Mouse (Mus musculus) kidney, adult 11 months (tissue): ENCODE measurements at regions not wholly inside any gene's neighbourhood (a gene's known extent, or its start where the extent isn't known, plus 50 kb on each side); places are given as distances from the start of the nearest gene placed in this dataset.

Source experiments
- DNase-seq: peaks from one replicate; pipeline ENCODE4 v3.0.0; 2022

DNA sequence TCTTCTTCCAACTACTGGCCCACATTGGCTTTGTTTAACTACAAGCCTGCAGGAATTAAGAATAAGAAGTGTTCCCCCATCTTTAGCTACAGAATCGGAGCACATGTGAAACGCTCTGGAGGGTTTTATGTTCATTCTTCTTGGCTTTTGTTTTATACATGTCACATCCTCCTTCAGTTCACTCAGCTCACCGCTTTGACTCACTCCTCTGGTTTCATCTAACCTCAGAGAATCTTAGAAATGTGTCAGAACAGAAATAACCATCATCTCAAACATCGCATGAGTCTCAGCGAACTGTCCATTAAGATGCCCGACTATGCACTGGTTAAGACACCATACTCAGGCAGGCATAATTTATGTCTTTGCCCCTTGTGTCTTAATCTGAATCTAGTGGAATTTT lies 255.1 kb upstream of the Gm765 start:
- DNase-seq = no peak

DNA sequence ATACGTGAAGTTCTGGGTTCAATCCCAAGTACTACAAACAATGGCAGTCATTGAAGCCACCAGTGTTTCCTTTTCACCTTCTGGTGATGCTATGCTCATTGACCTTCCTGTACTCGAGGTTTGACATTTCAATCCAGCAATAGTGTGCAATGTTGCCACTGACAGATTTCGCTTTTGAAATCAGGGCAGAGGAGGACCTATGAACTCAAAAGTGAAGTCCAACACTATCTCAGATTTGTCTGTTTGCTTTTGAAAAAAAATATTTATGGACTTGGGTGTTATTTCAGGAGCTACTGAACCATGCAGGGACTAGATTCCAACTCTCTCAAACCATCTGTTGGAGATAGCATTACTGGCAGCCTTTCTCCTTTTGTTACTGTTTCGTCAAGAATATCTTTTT lies 248.4 kb upstream of the Gm765 start:
- DNase-seq = no peak

DNA sequence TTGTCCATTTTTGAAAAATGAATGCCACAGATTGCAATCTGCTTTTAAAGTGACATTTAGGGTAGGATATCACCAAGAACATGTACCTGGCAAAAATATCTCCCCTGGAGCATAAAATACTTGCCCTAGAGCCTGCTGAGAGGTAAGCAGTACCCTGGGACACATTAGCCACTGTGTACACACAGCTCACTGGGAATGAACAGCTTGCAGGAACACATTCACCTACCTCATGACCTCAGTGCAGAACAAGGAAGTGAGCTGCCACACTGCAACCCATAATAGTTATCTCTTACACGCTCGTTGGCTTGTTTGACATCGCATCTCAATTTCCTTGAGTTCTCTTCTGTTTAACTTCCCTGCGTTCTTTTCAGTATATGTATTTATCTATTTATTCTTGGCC lies 246.4 kb upstream of the Gm765 start:
- DNase-seq = no peak

GRCm38 (mm10) chr6:98584541-98584940 lies 242.0 kb upstream of the Gm765 start:
- no peak for DNase-seq

DNA sequence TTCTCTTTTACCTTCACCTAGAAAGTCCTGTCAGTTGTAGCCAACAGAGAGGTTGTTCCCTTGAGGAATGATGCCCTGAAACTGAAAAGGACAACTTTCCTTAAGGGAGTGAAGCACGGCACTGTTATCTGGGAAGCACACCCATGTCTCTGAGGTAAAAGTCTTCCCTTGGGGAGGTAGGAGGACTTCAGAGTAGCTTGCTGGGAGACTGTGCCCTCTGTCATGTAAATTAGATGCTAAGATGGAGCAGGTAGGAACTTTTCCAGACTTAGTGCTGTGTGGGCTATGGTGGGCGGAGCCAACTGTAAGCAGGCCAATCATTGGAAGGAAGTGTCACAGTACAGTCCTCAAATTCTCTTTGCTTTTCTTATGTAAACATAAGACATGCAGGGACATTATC lies 240.3 kb upstream of the Gm765 start:
- no peak for DNase-seq

DNA sequence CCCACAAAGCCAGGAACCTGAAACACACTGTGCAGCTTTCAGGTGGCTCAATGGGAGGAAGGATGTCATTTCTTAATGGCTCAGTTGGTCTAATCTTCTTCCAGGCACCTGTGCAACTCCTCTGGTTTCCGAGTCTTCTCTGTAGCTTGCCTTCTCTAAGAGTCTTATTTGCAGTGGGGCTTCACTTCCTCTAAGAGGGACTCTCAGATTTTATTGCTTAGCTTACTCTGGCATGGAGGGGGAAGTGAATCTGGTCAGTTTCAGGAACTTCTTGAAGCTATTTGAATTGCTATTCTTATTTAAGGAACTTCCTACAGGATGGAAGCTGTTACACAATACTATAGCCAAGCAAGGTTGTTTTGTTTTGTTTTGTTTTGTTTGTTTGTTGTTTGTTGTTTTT lies 232.7 kb upstream of the Gm765 start:
- DNase-seq = no peak

DNA sequence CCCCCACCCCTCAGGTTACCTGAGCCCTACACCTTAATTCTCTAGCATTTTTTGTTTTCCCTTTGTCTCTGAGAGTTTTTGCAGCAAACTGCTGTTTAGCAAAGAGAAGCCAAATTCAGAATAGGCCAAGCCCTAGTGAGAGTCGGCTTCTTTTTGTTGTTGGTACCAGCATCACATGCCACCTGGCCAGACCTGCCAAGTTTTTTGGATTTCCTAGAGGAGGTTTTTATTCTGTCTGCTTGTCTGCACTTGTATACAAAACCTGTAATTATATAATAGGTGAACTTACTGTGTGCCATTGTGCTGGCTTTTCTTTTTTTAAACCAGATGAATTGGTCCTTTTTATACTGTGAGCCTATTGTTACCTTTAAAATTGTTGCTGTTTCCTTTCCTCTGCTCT lies 213.1 kb upstream of the Gm765 start:
- DNase-seq = no peak

DNA sequence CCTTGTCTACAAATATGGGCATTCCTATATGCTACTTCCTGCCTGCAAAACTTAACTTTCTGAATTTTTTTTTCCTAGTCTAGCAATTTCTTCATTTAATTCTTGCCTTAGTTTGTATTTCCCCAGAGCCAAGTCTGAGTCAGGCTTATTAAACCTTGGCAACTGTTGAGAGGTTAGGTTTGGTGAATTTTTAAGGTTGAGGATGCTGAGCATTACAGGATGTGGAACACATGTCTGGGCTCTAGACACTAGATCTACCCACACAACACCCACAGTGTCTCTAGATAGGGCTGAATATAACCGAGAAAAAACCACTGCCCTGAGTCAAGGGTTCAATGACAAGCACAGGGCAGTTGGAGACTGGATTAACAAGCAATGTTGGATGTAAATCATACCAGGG lies 211.4 kb upstream of the Gm765 start:
- DNase-seq = no peak

DNA sequence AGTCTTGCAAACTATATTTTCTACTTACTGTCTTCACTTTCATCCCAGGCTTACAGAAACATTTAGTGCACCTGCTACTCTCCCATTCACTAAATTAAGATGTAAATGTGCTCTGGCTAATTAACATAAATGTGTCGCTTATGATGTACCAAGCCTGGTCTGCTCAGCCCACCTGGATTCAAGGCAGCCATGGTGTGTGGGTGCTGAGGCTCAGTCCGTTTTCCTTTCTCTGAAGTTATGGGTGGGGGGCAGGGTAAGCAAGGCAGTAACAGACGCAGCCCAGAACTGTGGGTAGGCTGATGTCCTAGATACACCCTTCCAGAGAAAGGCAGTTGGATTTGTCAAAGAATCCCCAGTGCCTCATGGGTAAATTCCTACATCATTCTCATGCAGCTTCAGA lies 209.2 kb upstream of the Gm765 start:
- DNase-seq = no peak

GRCm38 (mm10) chr6:98526882-98527440 lies 184.4 kb upstream of the Gm765 start:
- no peak for DNase-seq

GRCm38 (mm10) chr6:98525286-98525685 lies 182.7 kb upstream of the Gm765 start:
- DNase-seq = no peak

DNA sequence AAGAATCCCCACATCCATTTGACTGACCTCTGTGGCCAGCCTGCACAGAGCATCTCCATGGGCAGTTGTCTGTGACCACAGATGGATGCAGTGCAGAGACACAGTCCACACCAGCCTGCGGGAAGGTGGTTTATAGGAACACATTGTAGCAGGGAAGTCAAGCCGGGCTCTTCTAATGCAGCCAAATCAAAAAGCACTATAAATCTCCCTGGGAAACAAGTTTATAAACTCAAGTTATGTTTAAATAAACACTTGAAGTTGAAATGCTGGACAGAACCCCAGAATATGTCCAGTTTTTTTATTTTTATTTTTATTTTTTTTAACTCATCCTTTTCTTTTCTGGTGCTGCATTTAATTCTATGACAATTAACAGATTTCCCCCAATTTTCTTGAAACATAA lies 182.1 kb upstream of the Gm765 start:
- no peak for DNase-seq

- no peak for DNase-seq
Measured at GRCm38 (mm10) chr6:98521526-98521925, 179.0 kb upstream of the Gm765 start.

- DNase-seq = no peak
Measured at GRCm38 (mm10) chr6:98514826-98515225, 172.3 kb upstream of the Gm765 start.

- DNase-seq = no peak
Measured at GRCm38 (mm10) chr6:98514376-98514775, 171.8 kb upstream of the Gm765 start.

GRCm38 (mm10) chr6:98513217-98513616 lies 170.7 kb upstream of the Gm765 start:
- no peak for DNase-seq

DNA sequence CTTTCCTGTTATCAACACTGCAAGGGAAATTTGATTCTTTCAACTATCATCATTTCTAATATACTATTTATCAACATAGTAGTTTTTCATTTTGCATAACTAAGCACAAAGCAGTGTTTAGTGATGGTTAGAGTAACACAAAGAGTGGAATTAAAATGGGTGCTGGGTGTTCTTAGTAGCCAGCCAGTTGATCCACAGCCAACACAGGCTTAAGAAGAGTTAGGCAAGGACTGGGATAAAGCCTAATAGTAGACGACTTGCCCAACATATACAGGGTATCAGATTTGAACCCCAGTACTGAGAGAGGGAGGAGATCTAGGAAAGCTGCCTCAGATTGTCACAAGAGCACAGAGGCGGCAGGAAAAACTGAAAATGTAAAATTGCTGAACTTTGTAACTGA lies 160.2 kb upstream of the Gm765 start:
- no peak for DNase-seq

DNA sequence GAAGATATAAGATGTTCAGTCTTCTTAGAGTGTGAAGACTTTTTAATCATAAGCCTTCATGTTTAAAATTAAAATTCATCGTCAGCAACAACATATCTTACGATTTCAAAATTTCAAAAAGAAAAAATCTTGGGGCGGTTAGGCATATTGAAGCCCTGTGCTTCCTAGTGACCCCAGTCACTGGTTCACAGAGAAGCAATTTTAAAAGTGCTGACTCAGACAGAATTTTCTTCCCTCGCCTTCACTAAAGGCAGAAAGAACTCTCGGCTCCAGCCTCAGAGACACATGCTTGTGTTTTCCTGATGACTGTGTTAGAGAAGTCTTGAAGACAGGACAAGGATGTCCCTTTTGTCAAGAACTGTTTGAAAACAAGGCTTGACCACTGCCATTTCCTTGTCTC lies 157.2 kb upstream of the Gm765 start:
- no peak for DNase-seq

- no peak for DNase-seq
Measured at GRCm38 (mm10) chr6:98486626-98487025, 144.1 kb upstream of the Gm765 start.

DNA sequence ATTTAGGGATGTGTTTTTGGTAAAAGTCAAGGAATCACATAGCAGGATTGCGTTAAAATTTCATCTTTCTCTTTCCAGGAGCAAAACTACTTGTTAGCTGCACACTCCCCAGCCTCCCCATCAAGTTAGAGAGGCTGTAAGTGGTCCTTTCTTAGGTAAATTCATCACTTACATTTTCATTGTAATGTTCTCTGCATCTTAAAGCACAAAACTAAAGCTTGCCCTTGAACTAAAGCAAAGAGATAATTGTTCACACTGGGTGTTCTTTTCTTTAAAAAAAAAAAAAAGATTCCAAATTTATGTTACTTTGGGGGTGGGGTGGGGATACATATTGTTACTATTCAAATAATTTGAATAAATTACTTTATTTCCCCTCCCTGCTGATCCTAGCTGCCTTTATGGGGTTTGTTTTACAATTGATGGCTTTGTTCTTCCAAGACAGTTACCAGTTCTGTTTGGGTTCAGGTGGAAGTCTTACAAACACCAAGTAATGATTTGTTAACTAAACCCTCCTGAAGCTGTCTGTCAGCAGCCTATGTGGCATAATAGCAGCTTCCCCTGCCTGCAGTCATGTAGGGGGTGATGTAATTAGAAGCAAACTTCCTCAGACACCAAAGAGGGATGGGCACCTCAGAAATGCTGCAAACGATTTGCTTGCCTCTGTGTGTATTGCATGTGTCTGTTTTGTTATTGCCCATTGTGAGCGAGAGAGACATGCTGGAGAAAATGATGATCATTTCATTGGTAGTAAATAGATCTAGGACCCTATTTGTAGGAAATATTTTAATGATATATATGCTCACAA lies 141.0 kb upstream of the Gm765 start:
- DNase-seq = no peak

DNA sequence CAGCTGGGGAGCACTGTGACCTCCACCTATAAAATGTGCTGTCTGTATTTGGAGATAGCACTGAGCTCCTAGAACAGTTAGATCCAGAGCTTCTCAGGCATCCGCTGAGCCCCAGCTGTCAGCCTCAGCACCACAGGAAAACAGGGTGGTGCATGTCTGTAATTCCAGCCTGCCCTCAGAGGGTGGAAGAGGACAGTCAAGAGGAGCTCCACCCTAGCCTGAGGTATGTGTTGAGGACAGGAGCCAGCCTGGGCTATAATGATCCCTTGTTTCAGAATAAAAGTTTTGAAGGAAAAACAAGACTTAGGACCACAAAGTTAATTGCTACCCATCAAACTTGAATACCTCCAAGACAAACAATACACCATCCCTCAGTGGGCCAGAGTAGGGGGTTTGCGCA lies 139.8 kb upstream of the Gm765 start:
- no peak for DNase-seq

- DNase-seq = no peak
Measured at GRCm38 (mm10) chr6:98467563-98467962, 125.0 kb upstream of the Gm765 start.

DNA sequence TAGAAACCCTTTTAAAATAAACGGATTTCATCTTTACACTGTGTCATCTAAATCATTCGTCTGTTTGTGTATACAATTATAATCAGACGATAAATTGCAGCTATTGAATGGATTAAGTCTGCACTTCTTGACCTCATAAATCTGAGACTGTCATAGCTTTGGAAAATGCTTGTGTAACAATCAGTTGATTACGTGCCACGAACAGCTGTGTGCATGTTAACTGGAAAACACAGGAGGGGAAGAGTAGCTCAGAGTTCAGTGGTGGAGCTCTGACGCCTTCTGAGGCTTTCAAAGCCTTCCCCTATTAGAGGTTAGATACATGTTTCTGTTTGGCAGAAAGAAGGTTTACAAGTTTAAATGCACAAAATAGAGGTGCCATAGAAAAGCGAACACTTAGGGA lies 109.7 kb upstream of the Gm765 start:
- DNase-seq = no peak

DNA sequence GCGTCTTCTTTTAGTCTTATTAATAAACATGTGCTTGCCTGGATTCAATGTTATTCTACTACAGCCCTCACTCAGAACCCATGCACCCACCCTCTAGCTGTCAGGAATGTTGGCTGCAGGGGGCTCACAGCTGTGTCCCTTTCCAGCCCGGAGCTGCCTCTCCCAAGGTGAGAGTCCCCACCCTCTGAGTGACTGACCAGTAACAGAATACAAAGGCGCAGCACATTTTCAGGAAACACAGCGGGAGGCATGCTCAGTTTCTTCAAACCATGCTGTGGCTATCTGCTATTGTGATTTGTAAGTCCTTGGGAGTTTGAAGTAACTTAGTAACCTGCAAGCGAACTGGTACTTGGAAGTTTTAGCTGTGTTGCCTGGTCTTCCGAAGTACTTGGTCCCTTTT lies 93.1 kb upstream of the Gm765 start:
- no peak for DNase-seq

DNA sequence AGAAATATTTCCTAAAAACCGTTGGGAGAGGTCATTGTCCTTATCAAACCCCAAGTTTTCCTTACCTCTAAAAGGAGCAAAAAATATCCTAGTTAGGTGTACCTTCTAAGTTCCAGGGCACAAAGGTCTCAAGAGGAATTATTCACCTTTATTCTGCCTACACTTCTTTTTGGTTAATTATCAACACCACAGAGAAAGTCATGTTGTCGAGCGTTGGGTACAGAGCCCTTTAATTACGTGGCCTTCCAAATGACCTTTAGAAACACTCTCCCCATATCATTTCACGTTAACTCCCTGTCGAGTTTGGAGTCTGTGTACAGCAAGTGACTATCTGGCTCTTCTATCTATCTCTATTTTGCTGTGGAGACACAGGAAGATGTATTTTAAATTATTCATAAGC lies 90.7 kb upstream of the Gm765 start:
- DNase-seq = peak; percentile 3
